9 mouse cellular contexts compared by ENCODE assay signal in genomic region chr9:29642997-29643657, GRCm38 (mm10).
DNase-seq lines count a peak whose midpoint lies in the region; ATAC-seq lines count a peak whose summit lies in the region.
"Had no signal": no experiment of that assay in that cellular context is flagged by ENCODE, and none has a peak within 500 bp of the region (broad histone marks: within the 10 kb centered on the region; RNA-seq: fewer than 3 reads in every experiment).

No protein-coding gene starts in this region.

- no peaks in the 10 kb centered on the region for H3K36me3 ChIP-seq in embryonic facial prominence, embryonic 10.5 days (replicated peaks)
- no peaks in the 10 kb centered on the region for H3K36me3 ChIP-seq in heart, embryonic 10.5 days
- H3K36me3 ChIP-seq: limb, embryonic 12.5 days had no signal

- peaks cover 4% of the 10 kb centered on the region for H3K27me3 ChIP-seq in embryonic facial prominence, embryonic 10.5 days (replicated peaks; ENCODE audit: low read depth, poor library complexity, severe bottlenecking)
- peaks cover 6% of the 10 kb centered on the region; the same call in 1 of the 2 replicates for H3K27me3 ChIP-seq in heart, embryonic 10.5 days (ENCODE audit: insufficient read depth, poor library complexity, severe bottlenecking)

- DNase-seq in CD4-positive, CD25-positive, alpha-beta regulatory T cell, adult 2 months (ENCODE audit: low read depth, low spot score), result peak; percentile 14
- peak; percentile 83 for DNase-seq in adrenal gland, postnatal 14 days
- DNase-seq in embryonic facial prominence, embryonic 10.5 days (ENCODE audit: low spot score), result peak; percentile 82
- DNase-seq in heart, embryonic 10.5 days (ENCODE audit: low spot score), result peak; percentile 76
- DNase-seq in layer of hippocampus, adult 8-10 months (ENCODE audit: low spot score in 2 of 2), result peak; percentile 59 to 81
- DNase-seq in lung, postnatal 10 days, result peak; percentile 81
- DNase-seq in right cerebral cortex, postnatal 14 days, result peak; percentile 83

- H3K9me3 ChIP-seq in embryonic facial prominence, embryonic 10.5 days, result 0 out of 2 replicates have a peak, but pooled peaks cover 3% of the 10 kb centered on the region
- H3K9me3 ChIP-seq in heart, embryonic 10.5 days, result no peaks in the 10 kb centered on the region
- H3K9me3 ChIP-seq: limb, embryonic 12.5 days had no signal

- no peak overlapping the region for H3K27ac ChIP-seq in embryonic facial prominence, embryonic 10.5 days (replicated peaks)
- H3K27ac ChIP-seq in heart, embryonic 10.5 days, result no peak overlapping the region
- H3K27ac ChIP-seq: limb, embryonic 12.5 days had no signal

- 25% methylated on average over 11 of the region's 11 CpGs for WGBS in embryonic facial prominence, embryonic 10.5 days
- WGBS in heart, embryonic 10.5 days, result 20% methylated on average over 11 of the region's 11 CpGs

- peaks cover 29% of the 10 kb centered on the region for H3K4me1 ChIP-seq in embryonic facial prominence, embryonic 10.5 days
- H3K4me1 ChIP-seq in heart, embryonic 10.5 days, result peaks cover 24% of the 10 kb centered on the region

- ATAC-seq in CD4-positive, CD25-positive, alpha-beta regulatory T cell, adult 4 months, result no peak

- H3K4me3 ChIP-seq in embryonic facial prominence, embryonic 10.5 days, result no peak overlapping the region
- no peak overlapping the region for H3K4me3 ChIP-seq in heart, embryonic 10.5 days
- H3K4me3 ChIP-seq: limb, embryonic 12.5 days had no signal

Comparison
In these comparisons a context has a peak if more than half of its experiments do, and no peak if none do; other contexts are left out.
1. DNase-seq: peak in every context shown above with its lines; median percentile 83 in adrenal gland, postnatal 14 days; 83 in right cerebral cortex, postnatal 14 days; 82 in embryonic facial prominence, embryonic 10.5 days; 81 in lung, postnatal 10 days; 76 in heart, embryonic 10.5 days; 70 in layer of hippocampus, adult 8-10 months; 14 in CD4-positive, CD25-positive, alpha-beta regulatory T cell, adult 2 months.